Mouse (Mus musculus): ENCODE results near the gene Igfbp1.

DNA sequence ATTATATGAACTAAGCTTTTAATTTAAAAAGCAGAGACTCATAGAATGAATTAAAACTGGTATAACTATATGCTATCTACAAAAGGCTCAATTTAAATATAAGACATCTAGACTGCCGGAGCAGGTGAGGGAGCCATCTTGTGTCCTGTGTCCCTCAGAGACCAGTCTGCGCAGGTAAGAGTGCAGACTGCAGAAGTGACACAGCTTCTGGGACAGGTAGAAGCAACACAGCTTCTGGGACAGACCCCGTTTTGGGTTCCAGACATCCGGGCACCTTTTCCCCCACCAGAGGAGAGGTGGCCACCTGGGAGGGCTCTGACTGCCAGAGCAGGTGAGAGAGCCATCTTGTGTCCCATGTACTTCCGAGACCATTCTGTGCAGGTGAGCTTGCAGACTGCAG is 53.3 kb downstream of the Igfbp1 start:
- TF ChIP-seq CTCF (IDR thresholded peaks at IDR 0.05; ENCODE audit: low read depth, low read length) (no peak), POLR2A (IDR thresholded peaks at IDR 0.05; ENCODE audit: borderline replicate concordance, low read depth, low read length) (no peak)
